Mouse (Mus musculus): ENCODE measurements around the gene Atp1a2.

Atp1a2 gene

GRCm38 (mm10) chr1:172324725-172325124 lies 26.9 kb upstream of the Atp1a2 start:
- DNase-seq (ENCODE audit: low read depth, low spot score) = peak; percentile 96

GRCm38 (mm10) chr1:172323801-172324359 lies 26.0 kb upstream of the Atp1a2 start:
- peak; percentile 92 for DNase-seq (ENCODE audit: low read depth, low spot score)

- DNase-seq (ENCODE audit: low read depth, low spot score) = no peak
These were observed 25.4 kb upstream of the Atp1a2 start for GRCm38 (mm10) chr1:172323298-172323697.

GRCm38 (mm10) chr1:172322725-172323124 lies 24.9 kb upstream of the Atp1a2 start:
- peak; percentile 34 for DNase-seq (ENCODE audit: low read depth, low spot score)

- peak; percentile 81 for DNase-seq (ENCODE audit: low read depth, low spot score)
These were observed 22.1 kb upstream of the Atp1a2 start for GRCm38 (mm10) chr1:172319921-172320411.

GRCm38 (mm10) chr1:172319346-172319745 lies 21.5 kb upstream of the Atp1a2 start:
- peak; percentile 43 for DNase-seq (ENCODE audit: low read depth, low spot score)

GRCm38 (mm10) chr1:172318424-172319035 lies 20.7 kb upstream of the Atp1a2 start:
- peak; percentile 62 for DNase-seq (ENCODE audit: low read depth, low spot score)

GRCm38 (mm10) chr1:172317946-172318345 lies 20.1 kb upstream of the Atp1a2 start:
- peak; percentile 52 for DNase-seq (ENCODE audit: low read depth, low spot score)

GRCm38 (mm10) chr1:172317431-172317830 lies 19.6 kb upstream of the Atp1a2 start:
- peak; percentile 15 for DNase-seq (ENCODE audit: low read depth, low spot score)

- peak; percentile 70 for DNase-seq (ENCODE audit: low read depth, low spot score)
These were observed 17.0 kb upstream of the Atp1a2 start for GRCm38 (mm10) chr1:172314911-172315310.

GRCm38 (mm10) chr1:172313613-172314411 lies 15.9 kb upstream of the Atp1a2 start:
- peak; percentile 81 for DNase-seq (ENCODE audit: low read depth, low spot score)

- DNase-seq (ENCODE audit: low read depth, low spot score) = peak; percentile 87
These were observed 15.1 kb upstream of the Atp1a2 start for GRCm38 (mm10) chr1:172312768-172313561.

- peak; percentile 94 for DNase-seq (ENCODE audit: low read depth, low spot score)
These were observed 14.3 kb upstream of the Atp1a2 start for GRCm38 (mm10) chr1:172311921-172312767.

GRCm38 (mm10) chr1:172311248-172311906 lies 13.5 kb upstream of the Atp1a2 start:
- peak; percentile 98 for DNase-seq (ENCODE audit: low read depth, low spot score)

- peak; percentile 96 for DNase-seq (ENCODE audit: low read depth, low spot score)
These were observed 12.0 kb upstream of the Atp1a2 start for GRCm38 (mm10) chr1:172309699-172310398.

GRCm38 (mm10) chr1:172308409-172308808 lies 10.5 kb upstream of the Atp1a2 start:
- no peak for DNase-seq (ENCODE audit: low read depth, low spot score)

- peak; percentile 49 for DNase-seq (ENCODE audit: low read depth, low spot score)
These were observed 10.1 kb upstream of the Atp1a2 start for GRCm38 (mm10) chr1:172307936-172308335.

- DNase-seq (ENCODE audit: low read depth, low spot score) = peak; percentile 77
These were observed 9.0 kb upstream of the Atp1a2 start for GRCm38 (mm10) chr1:172306885-172307284.

GRCm38 (mm10) chr1:172306196-172306595 lies 8.3 kb upstream of the Atp1a2 start:
- DNase-seq (ENCODE audit: low read depth, low spot score) = no peak

GRCm38 (mm10) chr1:172305635-172306034 lies 7.8 kb upstream of the Atp1a2 start:
- DNase-seq (ENCODE audit: low read depth, low spot score) = no peak

Data from brain, adult 2 months (tissue).